Mouse (Mus musculus) olfactory bulb, adult 2 months (tissue): ENCODE measurements around the gene Cript. TPM values are rescaled to one million over a fixed set of nuclear protein-coding genes. Genes with fewer than 3 reads are reported as not detected.

Experiments used
- H3K27ac ChIP-seq: fragments of 200-500 bp; 2 replicates; pipeline ENCODE4 v1.5.1; 2012; ENCODE audit warnings: low read depth, low read length; ENCODE audit not compliant: insufficient read depth
- H3K4me1 ChIP-seq: fragments of 200-500 bp; 2 replicates; pipeline ENCODE4 v1.6.1; 2012; ENCODE audit warnings: low read length; ENCODE audit not compliant: control insufficient read depth, insufficient read depth
- H3K4me3 ChIP-seq: fragments of 200-500 bp; 2 replicates; pipeline ENCODE4 v1.5.1; 2012; ENCODE audit warnings: mild to moderate bottlenecking, low read depth, low read length, moderate library complexity; ENCODE audit not compliant: insufficient read depth
- CTCF ChIP-seq: fragments of 200-500 bp; IDR thresholded peaks from 2 replicates; pipeline ENCODE4 v1.5.1; 2012; ENCODE audit warnings: low read depth, mild to moderate bottlenecking, low read length, moderate library complexity; ENCODE audit not compliant: insufficient read depth
- POLR2A ChIP-seq: fragments of 200-500 bp; IDR thresholded peaks from 2 replicates; pipeline ENCODE4 v1.6.1; 2012; ENCODE audit warnings: mild to moderate bottlenecking, low read depth, low read length, moderate library complexity; ENCODE audit not compliant: insufficient read depth
- WGBS: fragments of 180-500 bp; shearing (Covaris S2); methylation state at CpG from one replicate; pipeline ENCODE4 v1.1.7; 2018; 5-methylcytosine and 5-hydroxymethylcytosine counted together
- polyA plus RNA-seq: library from polyadenylated mRNA; stranded (reverse); fragments of >200 nt; gene quantifications from 2 replicates; pipeline ENCODE4 v1.2.4, GENCODE M21; 2012; ENCODE audit warnings: low replicate concordance; ENCODE audit not compliant: missing spikeins, insufficient read depth, insufficient read length

Cript gene
- not detected in 2 replicates for polyA plus RNA-seq

DNA sequence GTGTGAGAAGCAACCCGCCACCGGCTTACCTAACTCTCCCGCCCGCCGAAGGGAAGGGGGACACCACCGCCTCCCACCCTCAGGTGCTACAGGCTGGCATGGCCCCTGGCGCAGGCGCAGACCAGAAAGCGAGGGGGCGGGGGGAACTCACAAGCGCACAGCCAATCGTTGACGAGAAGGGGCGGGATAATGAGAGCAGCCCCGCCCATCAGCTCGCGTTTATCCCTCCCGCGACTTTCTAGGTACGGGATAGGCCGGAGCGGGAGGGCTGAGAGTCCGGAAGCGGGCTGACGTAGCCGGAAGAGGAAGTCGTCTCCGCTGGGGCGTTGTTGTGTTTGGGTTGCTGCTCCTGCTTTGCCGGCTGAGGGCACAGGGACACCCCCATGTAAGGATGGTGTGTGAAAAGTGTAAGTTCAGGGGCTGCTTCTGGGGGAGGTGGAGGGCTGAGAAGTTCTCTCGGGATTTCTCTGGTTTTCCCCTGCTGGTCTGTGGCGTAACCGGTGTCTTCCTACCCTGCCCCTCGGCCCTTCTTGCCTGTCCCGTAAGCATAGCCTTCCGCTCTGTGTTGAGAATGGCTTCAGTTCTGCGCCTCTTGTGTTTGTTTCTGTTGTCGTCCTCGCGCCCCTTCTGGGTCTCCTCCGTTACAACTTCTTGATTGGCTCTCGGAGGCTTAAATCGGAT lies at the start of gene Cript, which contains the start of gene Pigf:
Gene Cript, plus strand, starts transcription at position 282 of the 681 bp plus-strand sequence.
Gene Pigf, minus strand, starts transcription at position 138 of the 681 bp plus-strand sequence.
- Histone ChIP-seq H3K27ac (no peak within 1 kb of the TSS), H3K4me3 (peak within 1 kb of the TSS; percentile 72), H3K4me1 (no peaks in the 10 kb centered on the region)
- WGBS = under 1% methylated on average over 43 of the region's 43 CpGs
- TF ChIP-seq POLR2A (peak; percentile 63), CTCF (no peak)

DNA sequence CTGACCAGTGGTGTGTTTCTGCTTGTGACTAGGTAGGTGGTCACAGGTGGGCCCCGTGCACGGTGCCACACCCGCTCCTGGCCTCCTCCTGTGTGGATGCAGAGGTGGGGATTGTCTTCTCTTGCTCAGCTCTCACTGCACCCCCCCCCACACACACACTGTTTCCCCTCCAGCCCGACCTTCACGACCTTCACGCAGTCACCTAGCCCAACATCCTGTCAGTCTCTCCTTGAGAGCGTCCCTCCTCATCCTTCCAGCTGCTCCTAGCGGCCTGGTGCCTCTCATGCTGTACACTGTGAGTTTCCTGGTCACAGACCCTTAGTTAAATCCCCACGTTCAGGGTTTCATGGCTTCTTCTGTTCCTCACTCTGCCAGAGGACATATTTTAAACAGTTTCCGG lies 49.0 kb upstream of the Cript start:
- no peak for TF ChIP-seq POLR2A
- no peak for TF ChIP-seq CTCF

DNA sequence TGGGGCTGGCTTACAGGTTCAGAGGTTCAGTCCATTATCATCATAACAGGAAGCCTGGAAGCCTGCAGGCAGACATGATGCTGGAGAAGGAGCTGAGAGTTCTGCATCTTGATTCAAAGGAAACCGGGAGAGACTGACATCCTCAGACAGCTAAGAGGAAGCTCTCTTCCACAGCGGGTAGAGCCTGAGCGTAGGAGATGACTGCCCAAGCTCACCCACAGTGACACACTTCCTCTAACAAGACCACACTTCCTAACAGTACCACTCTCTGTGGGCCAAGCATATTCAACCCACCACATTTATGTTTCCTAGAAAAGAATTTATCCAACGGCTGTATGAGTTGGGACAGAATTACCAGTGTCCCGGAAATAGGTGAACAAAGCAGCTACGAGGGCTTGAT lies 46.9 kb upstream of the Cript start:
- peaks cover 19% of the 10 kb centered on the region for H3K4me1 ChIP-seq
- no peak overlapping the region for H3K4me3 ChIP-seq
- TF ChIP-seq POLR2A (no peak), CTCF (no peak)
- 77% methylated on average over 6 of the region's 6 CpGs for WGBS
- H3K27ac ChIP-seq = no peak overlapping the region

More for the DNA sequence above, 49.0 kb upstream of the Cript start:
- Histone ChIP-seq H3K27ac (no peak overlapping the region), H3K4me3 (no peak overlapping the region), H3K4me1 (peaks cover 21% of the 10 kb centered on the region)
- WGBS = 85% methylated on average over 10 of the region's 10 CpGs

DNA sequence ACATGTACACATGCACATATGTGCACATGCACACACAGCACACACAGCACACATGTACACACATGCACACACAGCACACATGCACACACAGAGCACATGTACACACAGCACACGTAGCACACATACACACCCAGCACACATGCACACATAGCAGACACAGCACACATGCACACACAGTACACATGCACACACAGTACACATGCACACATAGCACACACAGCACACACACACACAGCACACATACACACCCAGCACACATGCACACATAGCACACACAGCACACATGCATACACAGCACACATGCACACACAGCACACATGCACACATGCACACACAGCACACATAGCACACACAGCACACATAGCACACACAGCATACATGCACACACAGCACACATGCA lies 44.1 kb upstream of the Cript start:
- no peak overlapping the region for H3K4me3 ChIP-seq
- 96% methylated on average over 1 of the region's 1 CpGs for WGBS
- no peak overlapping the region for H3K27ac ChIP-seq
- TF ChIP-seq POLR2A = no peak
- TF ChIP-seq CTCF = no peak
- H3K4me1 ChIP-seq = peaks cover 32% of the 10 kb centered on the region

DNA sequence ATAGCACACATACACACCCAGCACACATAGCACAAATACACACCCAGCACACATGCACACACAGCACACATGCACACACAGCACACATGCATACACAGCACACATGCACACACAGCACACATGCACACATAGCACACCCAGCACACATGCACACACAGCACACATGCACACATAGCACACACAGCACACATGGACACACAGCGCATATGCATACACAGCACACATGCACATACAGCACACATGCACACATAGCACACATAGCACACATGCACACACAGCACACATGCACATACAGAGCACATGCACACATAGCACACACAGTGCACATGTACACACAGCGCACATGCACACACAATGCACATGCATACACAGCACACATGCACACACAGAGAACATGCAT lies 43.6 kb upstream of the Cript start:
- Histone ChIP-seq H3K4me1 (peaks cover 35% of the 10 kb centered on the region), H3K27ac (no peak overlapping the region), H3K4me3 (no peak overlapping the region)
- 94% methylated on average over 2 of the region's 2 CpGs for WGBS
- TF ChIP-seq POLR2A (no peak), CTCF (no peak)

DNA sequence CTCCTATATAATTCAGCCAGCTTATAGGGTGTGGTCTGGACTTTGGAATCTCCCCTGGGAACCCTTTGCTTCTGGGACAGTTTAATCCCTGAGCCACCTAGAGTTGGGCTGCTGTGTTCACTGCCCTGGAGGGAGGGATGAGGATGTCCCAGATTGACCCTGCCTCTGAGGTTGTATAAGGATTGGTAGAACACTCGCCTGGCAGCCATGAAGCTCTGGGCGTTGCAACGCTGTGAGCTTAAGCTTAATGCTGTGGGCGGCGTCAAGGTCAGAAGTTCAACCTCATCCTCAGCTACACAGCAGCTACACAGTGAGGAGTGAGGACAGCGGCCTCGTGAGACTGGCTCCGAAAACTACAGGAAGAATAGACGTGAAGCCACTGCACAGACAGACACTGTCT lies 42.9 kb upstream of the Cript start:
- Histone ChIP-seq H3K4me3 (no peak overlapping the region), H3K4me1 (peaks cover 37% of the 10 kb centered on the region), H3K27ac (no peak overlapping the region)
- 75% methylated on average over 9 of the region's 9 CpGs for WGBS
- TF ChIP-seq CTCF (no peak), POLR2A (no peak)

DNA sequence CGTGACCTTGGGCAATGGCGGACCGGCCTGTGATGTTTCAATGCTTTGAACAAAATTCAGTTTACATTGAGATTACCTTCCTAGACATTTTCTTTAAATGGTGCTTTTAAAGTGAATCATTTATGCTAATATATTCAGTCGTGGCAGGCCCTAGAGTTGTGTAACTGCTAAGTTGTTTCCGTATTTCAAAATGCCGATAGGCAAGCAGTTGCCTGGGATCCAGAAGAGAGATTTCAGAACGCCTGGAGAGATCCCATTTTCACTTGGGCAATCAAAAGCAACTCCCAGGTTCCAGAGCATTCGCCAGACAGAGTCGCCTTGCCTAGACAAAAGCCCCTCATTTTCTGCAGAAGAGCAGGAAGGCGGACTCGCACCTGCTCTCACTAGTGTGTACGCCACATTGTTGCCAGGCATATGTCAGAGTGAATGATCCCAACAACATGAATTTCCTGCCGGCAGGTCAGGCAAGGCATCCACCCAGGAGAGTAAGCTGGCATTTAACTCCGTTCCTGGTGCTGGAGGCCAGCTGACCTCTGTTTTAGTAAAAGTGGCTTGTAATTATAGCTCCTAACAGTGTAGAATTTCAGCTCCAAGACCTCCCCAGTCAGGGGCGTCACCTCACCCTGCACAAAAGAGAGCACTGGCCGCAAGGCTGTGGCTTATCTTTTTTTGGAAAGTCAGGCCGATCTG lies 38.8 kb upstream of the Cript start:
- Histone ChIP-seq H3K4me3 (no peak overlapping the region), H3K4me1 (peaks cover 52% of the 10 kb centered on the region), H3K27ac (no peak overlapping the region)
- TF ChIP-seq POLR2A (no peak), CTCF (no peak)
- 45% methylated on average over 17 of the region's 17 CpGs for WGBS

DNA sequence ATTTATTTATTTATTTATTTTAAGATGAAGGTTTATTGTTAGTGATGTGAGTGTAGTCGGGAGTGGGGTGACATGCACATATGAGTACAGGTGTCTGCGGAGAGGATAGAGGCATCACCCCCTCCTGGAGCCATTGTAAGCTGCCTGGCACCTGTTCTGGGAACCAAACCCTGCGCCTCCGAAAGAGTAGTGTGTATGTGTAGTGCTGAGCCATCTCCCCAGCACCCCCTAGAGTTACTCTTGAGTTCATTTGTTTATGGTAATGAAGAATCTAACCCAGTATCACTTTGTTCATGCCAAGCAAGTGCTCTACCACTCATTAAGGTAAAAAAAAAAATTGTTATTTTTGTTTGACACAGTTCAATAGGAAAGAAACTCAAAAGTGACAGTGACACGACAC lies 37.2 kb upstream of the Cript start:
- TF ChIP-seq CTCF = no peak
- TF ChIP-seq POLR2A = no peak
- Histone ChIP-seq H3K4me1 (peaks cover 45% of the 10 kb centered on the region), H3K27ac (no peak overlapping the region), H3K4me3 (no peak overlapping the region)
- 69% methylated on average over 5 of the region's 5 CpGs for WGBS

DNA sequence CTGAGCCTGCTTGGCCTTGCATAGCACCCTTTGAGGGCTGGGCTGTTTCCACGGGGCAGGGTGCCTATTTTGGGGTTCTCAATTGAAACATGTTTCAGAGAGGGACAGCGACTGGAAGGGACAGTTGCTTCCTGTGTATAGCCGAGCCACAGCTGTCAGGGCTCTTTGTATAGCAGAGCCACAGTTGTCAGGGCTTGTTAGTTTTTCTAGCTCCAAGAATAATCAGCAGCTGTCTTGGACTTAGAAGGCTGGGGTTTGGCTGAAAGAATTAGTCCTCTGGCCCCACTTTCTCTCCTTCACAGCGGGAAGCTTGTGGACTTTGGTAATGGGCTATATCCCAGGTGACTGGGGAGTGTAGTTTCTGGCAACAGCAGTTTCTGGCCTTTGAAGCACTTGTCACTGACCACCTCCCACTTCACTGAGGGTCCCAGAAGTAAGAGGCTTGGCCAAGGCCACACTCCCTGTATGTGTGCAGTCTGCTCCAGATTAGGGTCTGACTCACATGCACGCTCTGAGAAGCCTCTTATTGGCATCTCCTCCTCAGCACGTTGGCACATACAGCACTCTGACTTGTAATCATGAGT lies 36.7 kb upstream of the Cript start:
- Histone ChIP-seq H3K27ac (no peak overlapping the region), H3K4me1 (peaks cover 41% of the 10 kb centered on the region), H3K4me3 (no peak overlapping the region)
- 49% methylated on average over 6 of the region's 6 CpGs for WGBS
- TF ChIP-seq POLR2A = no peak
- TF ChIP-seq CTCF = no peak
